Mouse (Mus musculus) lung, embryonic 16.5 days (tissue): ENCODE data around the gene Pten. TPM values are rescaled to one million over a fixed set of nuclear protein-coding genes. Genes with fewer than 3 reads are reported as not detected.

ENCODE experiments used
- ATAC-seq: fragments of 200-750 bp; cut with Nextera tagmentation; 2 replicates; pipeline ENCODE4 v1.8.0; 2017; ENCODE audit warnings: low read depth, mild to moderate bottlenecking, moderate library complexity
- H3K27ac ChIP-seq: fragments of 300-500 bp; sonication (generic); 2 replicates; pipeline ENCODE4 v1.5.1; 2014; ENCODE audit warnings: mild to moderate bottlenecking, control low read depth, low read length
- H3K27me3 ChIP-seq: fragments of 300-500 bp; sonication (generic); 2 replicates; pipeline ENCODE4 v1.6.1; 2014; ENCODE audit warnings: low read depth, low read length, mixed read lengths; ENCODE audit not compliant: control insufficient read depth, insufficient read depth
- H3K36me3 ChIP-seq: fragments of 300-500 bp; sonication (generic); 2 replicates; pipeline ENCODE4 v1.6.1; 2014; ENCODE audit warnings: low read length; ENCODE audit not compliant: control insufficient read depth, insufficient read depth
- H3K4me1 ChIP-seq: fragments of 300-500 bp; sonication (generic); replicated peaks from 2 replicates; pipeline ENCODE4 v1.6.1; 2014; ENCODE audit warnings: low read length, mixed read lengths; ENCODE audit not compliant: control insufficient read depth, insufficient read depth
- H3K4me2 ChIP-seq: fragments of 300-500 bp; sonication (generic); 2 replicates; pipeline ENCODE4 v1.6.1; 2014; ENCODE audit warnings: low read depth, low read length, control low read depth
- H3K4me3 ChIP-seq: fragments of 300-500 bp; sonication (generic); 2 replicates; pipeline ENCODE4 v1.5.1; 2014; ENCODE audit warnings: mild to moderate bottlenecking, low read length, control low read depth
- H3K9ac ChIP-seq: fragments of 300-500 bp; sonication (generic); 2 replicates; pipeline ENCODE4 v1.6.1; 2014; ENCODE audit warnings: low read length, control low read depth
- H3K9me3 ChIP-seq: fragments of 300-500 bp; sonication (generic); 2 replicates; pipeline ENCODE4 v1.6.1; 2016; ENCODE audit warnings: low read length; ENCODE audit not compliant: control insufficient read depth
- WGBS: fragments of 180-500 bp; shearing (Covaris S2); extraction: QIAGEN DNeasy Blood & Tissue Kit; methylation state at CpG from one replicate; pipeline ENCODE4 v1.1.7; 2014; 5-methylcytosine and 5-hydroxymethylcytosine counted together
- polyA plus RNA-seq: library from polyadenylated mRNA; unstranded; fragments of >200 nt; fragmentation: Nextera tagmentation; extraction: Ambion mirVana; gene quantifications from 2 replicates; pipeline ENCODE4 v1.2.1, GENCODE M21; 2015

The Pten gene
- polyA plus RNA-seq, 1 experiment from 2014 or later = 9.5 TPM

DNA sequence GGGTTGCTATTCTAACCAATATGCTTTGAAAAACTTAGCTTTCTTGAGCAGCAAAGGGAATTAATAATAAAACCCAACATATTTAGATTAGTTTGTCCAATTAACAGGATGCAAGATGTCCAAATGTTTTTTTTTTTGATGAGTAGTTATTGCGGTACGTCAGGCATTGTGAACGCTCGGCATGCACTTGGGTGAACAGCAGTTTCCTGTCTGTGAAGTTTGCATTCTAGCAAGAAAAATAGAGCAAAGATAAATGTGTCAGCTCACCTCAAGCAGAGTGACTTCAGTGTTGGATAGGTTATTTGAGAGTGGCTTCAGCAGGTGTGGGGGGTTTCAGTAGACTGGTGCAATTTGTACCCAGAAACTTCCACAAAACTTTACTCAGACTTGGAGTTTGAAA, 69.3 kb downstream of the Pten start:
- Histone ChIP-seq H3K4me1 (no peaks in the 10 kb centered on the region), H3K9me3 (peaks cover 2% of the 10 kb centered on the region; the same call in 1 of the 2 replicates), H3K27me3 (no peaks in the 10 kb centered on the region), H3K36me3 (no peaks in the 10 kb centered on the region), H3K9ac (no peak overlapping the region), H3K4me2 (no peak overlapping the region), H3K27ac (no peak overlapping the region), H3K4me3 (no peak overlapping the region)
- no peak for ATAC-seq
- 65% methylated on average over 4 of the region's 4 CpGs for WGBS

DNA sequence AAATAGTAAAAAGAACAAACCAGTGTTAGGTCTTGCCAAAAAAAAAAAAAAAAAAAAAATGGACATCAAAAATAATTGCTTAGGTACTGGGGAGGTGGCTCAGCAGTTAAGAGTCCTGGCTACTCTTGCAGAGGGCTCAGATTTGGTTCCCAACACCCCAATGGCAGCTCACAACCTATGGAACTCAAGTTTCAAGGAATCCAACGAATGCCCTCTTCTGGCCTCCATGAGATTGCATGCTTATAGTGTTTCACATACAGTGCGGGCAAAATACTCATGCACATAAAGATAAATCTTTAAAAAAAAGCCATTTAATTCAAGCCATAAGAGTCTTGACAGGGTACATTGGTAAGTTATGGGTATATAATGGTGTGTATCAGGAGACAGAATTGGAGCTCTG, 72.6 kb downstream of the Pten start:
- Histone ChIP-seq H3K36me3 (no peaks in the 10 kb centered on the region), H3K27ac (no peak overlapping the region), H3K4me3 (no peak overlapping the region), H3K9ac (no peak overlapping the region), H3K27me3 (no peaks in the 10 kb centered on the region), H3K9me3 (peaks cover 2% of the 10 kb centered on the region; the same call in 1 of the 2 replicates), H3K4me2 (no peak overlapping the region), H3K4me1 (no peaks in the 10 kb centered on the region)
- no peak for ATAC-seq
- WGBS = 93% methylated on average over 2 of the region's 2 CpGs

DNA sequence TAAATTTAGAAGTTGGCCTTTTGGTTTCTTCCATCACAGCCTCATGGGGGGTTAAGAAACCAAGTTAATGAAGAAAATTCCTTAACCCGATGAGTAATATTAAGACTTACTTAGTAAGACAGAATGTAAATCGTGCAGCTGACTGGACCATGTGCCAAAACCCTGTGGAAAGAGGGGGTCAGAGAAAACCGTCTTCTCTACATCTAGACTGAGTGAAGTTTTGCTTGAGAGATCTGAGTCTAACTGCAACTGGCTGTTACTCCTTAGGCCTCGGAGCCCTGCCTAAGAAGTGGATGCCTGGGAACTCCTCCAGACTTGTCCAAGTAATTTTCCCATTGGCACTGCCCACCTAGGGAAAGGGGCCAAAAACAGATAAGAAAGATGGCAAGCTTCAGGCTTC, 74.0 kb downstream of the Pten start:
- Histone ChIP-seq H3K27me3 (no peaks in the 10 kb centered on the region), H3K36me3 (no peaks in the 10 kb centered on the region), H3K9me3 (peaks cover 2% of the 10 kb centered on the region; the same call in 1 of the 2 replicates), H3K4me2 (no peak overlapping the region), H3K4me1 (no peaks in the 10 kb centered on the region), H3K9ac (no peak overlapping the region), H3K27ac (no peak overlapping the region), H3K4me3 (no peak overlapping the region)
- WGBS = 85% methylated on average over 4 of the region's 4 CpGs
- no peak for ATAC-seq

DNA sequence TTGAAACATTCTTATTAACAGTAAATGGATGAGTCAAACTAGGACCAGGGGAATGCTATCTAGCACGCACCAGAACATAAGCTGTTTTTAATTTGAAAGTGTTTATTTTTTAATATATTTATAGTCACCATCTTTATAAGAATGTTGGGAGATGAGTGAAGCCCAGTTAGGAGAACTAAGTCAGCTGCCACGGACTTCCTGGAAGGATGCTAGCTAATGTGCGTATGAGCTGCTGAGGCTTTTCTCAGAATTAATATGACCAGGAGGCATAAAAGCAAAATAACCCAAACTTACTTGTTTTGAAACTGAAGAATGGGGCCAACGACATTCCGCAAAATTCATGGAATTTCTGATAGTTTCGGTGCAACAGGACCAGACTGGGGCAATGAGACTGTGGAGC, 83.2 kb downstream of the Pten start:
- Histone ChIP-seq H3K4me1 (no peaks in the 10 kb centered on the region), H3K27ac (no peak overlapping the region), H3K36me3 (no peaks in the 10 kb centered on the region), H3K4me2 (no peak overlapping the region), H3K27me3 (no peaks in the 10 kb centered on the region), H3K9ac (no peak overlapping the region), H3K9me3 (no peaks in the 10 kb centered on the region), H3K4me3 (no peak overlapping the region)
- ATAC-seq = no peak
- 87% methylated on average over 6 of the region's 6 CpGs for WGBS

DNA sequence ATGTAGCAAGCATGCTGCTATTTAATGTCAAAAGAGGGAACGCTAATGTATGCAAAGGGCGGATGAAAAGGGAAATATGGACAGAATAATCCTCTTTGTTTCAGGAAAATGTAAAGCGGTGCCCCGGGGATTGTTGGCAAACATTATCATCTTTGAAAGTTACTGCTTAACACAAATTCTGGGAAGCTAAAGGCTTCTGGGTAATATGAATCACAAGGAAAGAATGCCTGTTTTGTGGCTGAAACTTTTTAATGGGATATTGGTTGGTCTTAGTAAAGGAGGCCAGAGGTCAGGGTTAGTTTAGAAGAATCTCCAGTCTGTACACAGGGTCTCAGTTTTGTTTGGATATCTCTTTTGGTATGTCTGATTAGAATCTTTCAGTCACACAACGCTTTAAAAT, 87.2 kb downstream of the Pten start:
- Histone ChIP-seq H3K4me3 (no peak overlapping the region), H3K4me2 (no peak overlapping the region), H3K9ac (no peak overlapping the region), H3K27ac (no peak overlapping the region), H3K4me1 (no peaks in the 10 kb centered on the region), H3K9me3 (no peaks in the 10 kb centered on the region), H3K36me3 (no peaks in the 10 kb centered on the region), H3K27me3 (no peaks in the 10 kb centered on the region)
- WGBS = 68% methylated on average over 5 of the region's 5 CpGs
- ATAC-seq = no peak

DNA sequence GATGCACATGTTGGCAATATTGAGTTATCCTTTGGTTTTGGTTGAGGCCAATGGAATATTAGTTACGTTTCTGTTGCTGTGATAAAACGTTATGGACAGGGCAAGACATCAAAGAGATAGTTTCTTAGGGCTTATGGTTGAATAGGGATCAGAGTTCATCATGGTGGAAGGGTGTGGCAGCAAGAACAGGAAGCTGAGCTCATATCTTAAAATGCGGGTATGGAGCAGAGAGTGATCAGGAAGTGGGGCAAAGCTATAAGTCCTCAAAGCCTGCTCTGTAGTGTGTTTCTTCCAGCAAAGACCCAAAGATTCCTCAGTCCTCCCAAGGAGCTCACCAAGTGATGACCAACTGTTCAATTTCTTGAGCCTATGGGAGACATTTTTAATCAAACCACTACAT, 90.7 kb downstream of the Pten start:
- no peak for ATAC-seq
- no peaks in the 10 kb centered on the region for H3K9me3 ChIP-seq
- H3K9ac ChIP-seq = no peak overlapping the region
- no peak overlapping the region for H3K27ac ChIP-seq
- no peaks in the 10 kb centered on the region for H3K36me3 ChIP-seq
- no peaks in the 10 kb centered on the region for H3K4me1 ChIP-seq
- no peak overlapping the region for H3K4me3 ChIP-seq
- 70% methylated on average over 3 of the region's 3 CpGs for WGBS
- H3K27me3 ChIP-seq = no peaks in the 10 kb centered on the region
- no peak overlapping the region for H3K4me2 ChIP-seq

DNA sequence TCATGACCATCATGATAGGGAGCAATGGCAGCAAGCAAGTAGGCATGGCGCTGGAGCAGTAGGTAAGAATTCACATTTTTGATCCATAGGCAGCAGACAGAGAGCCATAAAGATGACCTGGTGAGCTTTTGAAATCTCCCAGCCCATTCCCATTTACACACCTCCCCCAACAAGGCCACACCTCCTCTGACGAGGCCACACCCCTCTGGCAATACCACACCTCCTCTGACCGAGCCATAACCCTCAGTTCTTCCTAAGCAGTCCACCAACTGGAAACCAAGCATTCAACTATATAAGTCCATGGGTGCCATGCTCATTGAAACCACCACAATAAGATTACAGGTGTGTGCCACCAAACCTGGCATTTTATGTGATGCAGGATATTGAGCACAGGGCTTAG, 95.0 kb downstream of the Pten start:
- Histone ChIP-seq H3K27ac (no peak overlapping the region), H3K9ac (no peak overlapping the region), H3K4me2 (no peak overlapping the region), H3K9me3 (no peaks in the 10 kb centered on the region), H3K4me1 (no peaks in the 10 kb centered on the region), H3K4me3 (no peak overlapping the region), H3K27me3 (no peaks in the 10 kb centered on the region), H3K36me3 (no peaks in the 10 kb centered on the region)
- ATAC-seq = no peak
- 71% methylated on average over 3 of the region's 3 CpGs for WGBS

DNA sequence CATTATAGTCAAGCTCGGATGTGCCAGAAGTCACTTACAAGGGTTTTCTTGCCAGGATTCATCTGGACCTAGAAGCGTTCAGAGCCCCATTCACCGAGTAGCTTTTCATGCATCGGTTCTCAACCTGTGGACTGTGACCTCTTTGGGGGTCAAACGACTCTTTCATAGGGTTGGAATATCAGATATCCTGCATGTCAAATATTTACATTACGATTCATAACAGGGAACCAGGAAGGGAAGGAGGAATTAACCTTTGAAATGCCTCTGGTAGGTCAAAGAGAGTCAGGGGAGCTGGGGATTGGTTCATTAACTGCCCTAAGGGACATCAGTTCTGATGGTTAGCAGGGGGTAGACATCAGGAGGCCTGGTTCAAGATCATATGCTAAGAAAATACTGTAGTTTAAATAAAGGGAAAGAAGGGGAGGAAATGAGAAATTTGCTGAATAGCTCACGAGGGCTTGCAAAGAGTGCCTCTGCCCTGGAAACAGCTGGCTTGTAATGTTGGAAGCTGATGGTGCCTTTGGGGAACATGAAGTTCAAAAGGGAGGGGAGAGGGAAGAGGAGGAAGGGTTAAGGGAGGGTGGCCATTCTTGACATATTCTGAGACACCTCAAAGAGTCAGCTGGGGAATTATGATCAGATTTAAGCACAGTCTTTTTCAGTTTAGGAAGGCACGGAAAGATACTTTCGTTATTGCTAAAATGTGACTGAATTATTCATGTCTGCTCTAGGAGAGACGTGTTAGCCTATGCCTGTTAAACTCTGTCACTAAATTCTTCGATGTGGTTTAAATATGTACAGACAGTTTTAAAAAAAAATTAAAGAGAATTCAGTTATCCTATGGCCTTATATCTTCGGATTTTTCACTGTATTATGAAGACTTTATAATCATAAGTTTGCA, 104.6 kb downstream of the Pten start:
- no peak overlapping the region for H3K9ac ChIP-seq
- no peak overlapping the region for H3K4me3 ChIP-seq
- H3K27me3 ChIP-seq = no peaks in the 10 kb centered on the region
- no peak for ATAC-seq
- peak overlapping the region; percentile 21; the same call in 1 of the 2 replicates for H3K4me2 ChIP-seq
- H3K4me1 ChIP-seq = no peaks in the 10 kb centered on the region
- H3K9me3 ChIP-seq = no peaks in the 10 kb centered on the region
- 45% methylated on average over 12 of the region's 12 CpGs for WGBS
- H3K36me3 ChIP-seq = no peaks in the 10 kb centered on the region
- no peak overlapping the region for H3K27ac ChIP-seq

DNA sequence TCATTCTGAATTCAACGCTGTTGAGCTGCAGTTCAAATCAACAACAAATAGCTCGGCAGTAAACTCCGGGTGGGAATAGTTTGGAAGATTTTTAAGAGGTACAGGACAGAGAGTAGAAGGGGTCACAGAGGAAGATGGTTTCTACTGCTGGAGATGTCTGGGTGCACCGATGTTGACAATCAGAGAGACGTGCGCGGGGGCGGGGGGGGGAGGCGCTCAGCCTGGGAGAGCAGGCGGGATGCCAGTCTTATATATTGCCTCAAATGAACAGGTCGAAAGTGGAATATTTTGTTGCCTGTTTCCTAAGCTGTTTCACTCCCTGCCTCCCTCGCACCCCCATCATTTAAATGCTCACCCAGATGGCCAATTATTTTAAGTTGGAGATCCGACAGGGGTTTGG, 109.5 kb downstream of the Pten start:
- H3K4me2 ChIP-seq = peak overlapping the region; percentile 45
- no peak overlapping the region for H3K9ac ChIP-seq
- H3K9me3 ChIP-seq = no peaks in the 10 kb centered on the region
- no peaks in the 10 kb centered on the region for H3K36me3 ChIP-seq
- peaks cover 4% of the 10 kb centered on the region; the same call in 1 of the 2 replicates for H3K4me1 ChIP-seq
- ATAC-seq = no peak
- 0 out of 2 replicates have a peak overlapping the region, but pooled peaks have one; percentile 2 for H3K4me3 ChIP-seq
- H3K27me3 ChIP-seq = no peaks in the 10 kb centered on the region
- no peak overlapping the region for H3K27ac ChIP-seq
- 18% methylated on average over 13 of the region's 13 CpGs for WGBS
